Mouse (Mus musculus) megakaryocyte, embryonic 14.5 days (primary cell): ENCODE results near the gene Med13.

ENCODE experiments used
- FLI1 ChIP-seq: IDR thresholded peaks from 2 replicates; pipeline ENCODE4 v1.6.1; 2012; ENCODE audit warnings: low read length, inconsistent platforms, mixed read lengths
- GATA1 ChIP-seq: IDR thresholded peaks from 3 replicates; pipeline ENCODE4 v1.6.1; 2012; ENCODE audit warnings: mixed read lengths, low read length, inconsistent platforms, borderline replicate concordance

GRCm38 (mm10) chr11:86225761-86226160 is 131.6 kb downstream of the Med13 start:
- TF ChIP-seq FLI1: no peak
- TF ChIP-seq GATA1: no peak
